Mouse (Mus musculus) liver, adult 2 months (tissue): ENCODE results near the gene Gper1. TPM values are rescaled to one million over a fixed set of nuclear protein-coding genes. Genes with fewer than 3 reads are reported as not detected.

Experiments used
- DNase-seq: peaks from one replicate; pipeline ENCODE4 v3.0.0-alpha.2; 2011; ENCODE audit warnings: low read depth, low spot score; ENCODE audit errors: extremely low read depth
- H3K27ac ChIP-seq: fragments of 200-500 bp; replicated peaks from 2 replicates; pipeline ENCODE4 v1.5.1; 2012; ENCODE audit warnings: low read depth, mild to moderate bottlenecking, control low read depth, inconsistent platforms, low read length; ENCODE audit not compliant: insufficient read depth
- H3K27me3 ChIP-seq: fragments of 200-500 bp; 2 replicates; pipeline ENCODE4 v1.6.1; 2012; ENCODE audit warnings: mild to moderate bottlenecking, moderate library complexity, low read length, inconsistent platforms; ENCODE audit not compliant: control insufficient read depth, insufficient read depth
- H3K36me3 ChIP-seq: fragments of 200-500 bp; 2 replicates; pipeline ENCODE4 v1.6.1; 2012; ENCODE audit warnings: low read length, inconsistent platforms; ENCODE audit not compliant: control insufficient read depth, insufficient read depth
- H3K4me1 ChIP-seq: fragments of 200-500 bp; 2 replicates; pipeline ENCODE4 v1.6.1; 2011; ENCODE audit warnings: low read length; ENCODE audit not compliant: control insufficient read depth, insufficient read depth
- H3K4me3 ChIP-seq: fragments of 200-500 bp; 2 replicates; pipeline ENCODE4 v1.5.1; 2011; ENCODE audit warnings: low read depth, mild to moderate bottlenecking, control low read depth, low read length, moderate library complexity; ENCODE audit not compliant: insufficient read depth
- H3K79me2 ChIP-seq: fragments of 200-500 bp; 2 replicates; pipeline ENCODE4 v1.6.1; 2012; ENCODE audit warnings: inconsistent platforms, mild to moderate bottlenecking, low read length, moderate library complexity; ENCODE audit not compliant: control insufficient read depth, insufficient read depth
- H3K9ac ChIP-seq: fragments of 200-500 bp; 2 replicates; pipeline ENCODE4 v1.6.1; 2012; ENCODE audit warnings: low read depth, mild to moderate bottlenecking, control low read depth, inconsistent platforms, low read length
- CTCF ChIP-seq: fragments of 200-500 bp; IDR thresholded peaks from 2 replicates; pipeline ENCODE4 v1.5.1; 2011; ENCODE audit warnings: low read depth, low read length, control low read depth
- POLR2A ChIP-seq: fragments of 200-500 bp; IDR thresholded peaks from 2 replicates; pipeline ENCODE4 v1.6.1; 2011; ENCODE audit warnings: low read length, control low read depth; ENCODE audit not compliant: insufficient read depth; ENCODE audit errors: extremely low read depth
- WGBS: fragments of 180-500 bp; shearing (Covaris S2); methylation state at CpG from one replicate; pipeline ENCODE4 v1.1.7; 2018; 5-methylcytosine and 5-hydroxymethylcytosine counted together
- polyA plus RNA-seq: library from polyadenylated mRNA; depleted of rRNA; stranded (reverse); fragments of >200 nt; gene quantifications from 2 replicates; pipeline ENCODE4 v1.2.3, GENCODE M21; 2012
- total RNA-seq: library from RNA; depleted of rRNA; stranded (reverse); fragments of >200 nt; gene quantifications from 2 replicates; pipeline ENCODE4 v1.2.3, GENCODE M21; 2014

The Gper1 gene
- total and polyA plus RNA-seq, 2 experiments = 0.02 TPM; not detected in 1

DNA sequence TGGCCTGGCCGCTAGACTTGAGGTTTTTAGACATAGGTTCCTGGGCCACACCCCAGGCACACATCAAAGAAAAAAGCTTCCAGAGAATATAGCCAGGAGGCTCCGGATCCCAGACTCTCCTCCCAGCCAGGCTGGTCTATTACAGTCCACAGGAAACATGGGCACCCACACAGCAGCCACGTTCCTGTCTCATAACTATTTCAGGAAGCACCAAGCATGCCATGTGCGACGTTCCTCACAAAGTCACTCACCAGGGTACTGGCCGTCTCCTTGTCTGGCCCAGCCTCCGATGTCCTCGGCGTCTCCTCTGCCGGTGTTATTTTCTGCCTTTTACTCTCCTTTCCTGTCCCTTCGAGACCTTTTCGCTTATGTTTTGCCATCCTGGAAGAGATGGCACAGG is 32.2 kb downstream of the Gper1 start:
- WGBS = 93% methylated on average over 12 of the region's 12 CpGs
- Histone ChIP-seq H3K9ac (no peak overlapping the region), H3K4me1 (no peaks in the 10 kb centered on the region; the same call in 1 of the 2 replicates), H3K36me3 (no peaks in the 10 kb centered on the region), H3K4me3 (no peak overlapping the region), H3K27ac (no peak overlapping the region), H3K27me3 (no peaks in the 10 kb centered on the region), H3K79me2 (no peaks in the 10 kb centered on the region)
- no peak for DNase-seq
- TF ChIP-seq CTCF (no peak), POLR2A (no peak)

DNA sequence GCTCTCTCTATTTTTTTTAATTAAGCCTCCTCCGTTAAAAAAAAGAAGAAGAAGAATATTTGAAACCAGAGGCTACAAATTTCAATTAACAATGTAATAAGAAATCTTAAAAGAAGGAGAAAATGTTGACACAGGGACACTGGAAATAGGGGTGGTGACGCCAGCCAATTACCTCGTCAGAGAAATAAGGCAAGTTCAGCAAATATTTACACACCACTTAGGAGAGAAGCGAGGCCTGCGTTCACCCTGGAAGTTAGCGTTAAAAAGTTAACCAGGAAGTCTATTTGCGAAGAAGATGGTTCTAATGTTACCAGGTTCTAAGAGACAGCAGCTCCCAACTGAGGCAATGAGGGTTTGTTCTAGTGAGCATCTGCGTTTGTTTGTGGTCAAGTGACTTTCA is 34.3 kb downstream of the Gper1 start:
- TF ChIP-seq POLR2A = no peak
- TF ChIP-seq CTCF = no peak
- Histone ChIP-seq H3K27me3 (no peaks in the 10 kb centered on the region), H3K79me2 (no peaks in the 10 kb centered on the region), H3K4me3 (no peak overlapping the region), H3K27ac (no peak overlapping the region), H3K36me3 (no peaks in the 10 kb centered on the region), H3K4me1 (no peaks in the 10 kb centered on the region; the same call in none of the 2 replicates), H3K9ac (no peak overlapping the region)
- no peak for DNase-seq
- 29% methylated on average over 8 of the region's 8 CpGs for WGBS

DNA sequence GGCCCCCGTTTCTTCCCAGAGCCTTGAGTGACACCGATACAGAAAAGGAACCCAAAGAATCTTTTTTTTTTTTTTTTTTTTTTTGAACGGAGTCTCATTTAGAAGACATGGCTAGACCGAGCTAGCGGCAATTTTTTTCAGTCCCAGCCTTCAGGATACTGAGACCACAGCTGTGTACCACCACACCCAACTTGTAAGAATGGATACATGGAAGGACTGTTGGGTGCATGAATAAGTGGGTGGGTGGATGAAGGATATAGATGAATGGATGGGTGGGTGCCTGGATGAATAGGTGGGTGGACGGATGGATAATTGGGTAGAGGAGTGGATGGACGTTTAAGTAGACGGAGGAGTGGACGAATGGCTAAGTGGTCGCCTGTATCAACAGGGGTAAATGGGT is 37.0 kb downstream of the Gper1 start:
- Histone ChIP-seq H3K36me3 (no peaks in the 10 kb centered on the region), H3K79me2 (no peaks in the 10 kb centered on the region), H3K9ac (peak overlapping the region; percentile 52), H3K27ac (no peak overlapping the region), H3K4me1 (no peaks in the 10 kb centered on the region; the same call in none of the 2 replicates), H3K27me3 (no peaks in the 10 kb centered on the region), H3K4me3 (peak overlapping the region; percentile 65)
- 4% methylated on average over 10 of the region's 10 CpGs for WGBS
- DNase-seq = no peak
- TF ChIP-seq CTCF = no peak
- no peak for TF ChIP-seq POLR2A

DNA sequence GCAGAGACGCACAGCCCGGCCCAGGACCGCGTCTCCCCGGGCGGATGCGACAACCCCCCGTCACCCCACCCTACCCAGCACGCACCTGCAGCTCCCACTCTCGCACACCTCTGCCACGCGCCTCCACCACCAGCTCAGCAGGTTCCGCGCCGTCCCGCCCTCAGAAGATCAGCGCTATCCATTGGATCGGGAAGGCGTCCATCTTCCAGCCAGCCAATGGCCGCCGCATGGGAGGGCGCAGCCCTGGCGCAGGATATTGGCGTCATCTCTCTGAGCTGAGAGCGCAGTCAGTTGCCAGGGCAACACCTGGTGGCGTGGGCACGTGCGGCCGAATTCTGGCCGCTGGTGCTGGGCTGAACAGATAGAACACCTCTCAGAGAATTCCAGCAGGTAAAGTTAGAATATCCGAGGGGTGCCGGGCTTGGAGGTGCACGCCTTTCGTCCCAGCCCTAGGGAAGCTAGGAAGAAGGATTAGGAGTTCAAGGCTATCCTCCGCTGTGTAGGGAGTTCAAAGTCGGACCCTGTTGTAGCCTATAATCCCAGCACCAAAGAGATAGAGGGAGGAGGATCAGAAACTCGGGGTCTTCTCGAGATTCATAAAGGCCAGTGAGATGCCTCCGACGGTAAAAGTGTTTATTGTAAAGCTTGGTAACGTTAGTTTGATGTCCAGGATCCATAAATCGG is 37.6 kb downstream of the Gper1 start, which contains the start of gene 3110082I17Rik:
TSS of gene 3110082I17Rik (minus strand) at position 144 of the 684 bp plus-strand sequence.
- Histone ChIP-seq H3K27ac (no peak within 1 kb of the TSS), H3K4me1 (no peaks in the 10 kb centered on the region; the same call in none of the 2 replicates), H3K79me2 (no peaks in the 10 kb centered on the region), H3K9ac (peak within 1 kb of the TSS; percentile 52), H3K27me3 (no peaks in the 10 kb centered on the region), H3K4me3 (peak within 1 kb of the TSS; percentile 65), H3K36me3 (no peaks in the 10 kb centered on the region)
- no peak for TF ChIP-seq CTCF
- TF ChIP-seq POLR2A = no peak
- WGBS = 5% methylated on average over 42 of the region's 42 CpGs
- peak; percentile 87 for DNase-seq

DNA sequence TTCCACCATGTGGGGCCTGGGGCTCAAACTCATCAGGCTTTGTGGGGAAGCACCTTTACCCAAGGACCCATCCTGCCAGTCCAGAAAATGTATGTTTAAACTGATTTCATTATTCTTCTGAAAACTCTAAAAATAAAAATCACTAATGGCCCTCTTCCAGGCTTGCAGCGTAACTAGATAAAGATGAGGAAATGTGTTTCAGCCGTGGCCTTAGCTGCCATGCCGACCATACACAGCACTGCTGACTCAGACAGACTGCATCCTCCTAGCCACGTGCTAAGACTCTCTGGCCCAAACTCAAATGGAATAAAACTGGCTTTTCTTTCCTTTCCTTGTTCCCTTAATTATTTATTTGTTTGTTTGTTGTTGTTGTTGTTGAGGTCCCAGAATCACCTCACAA is 41.9 kb downstream of the Gper1 start:
- H3K9ac ChIP-seq = no peak overlapping the region
- H3K27ac ChIP-seq = peak overlapping the region; percentile 45; the same call in 1 of the 2 replicates
- WGBS = 61% methylated on average over 4 of the region's 4 CpGs
- DNase-seq = no peak
- no peak overlapping the region for H3K4me3 ChIP-seq
- H3K27me3 ChIP-seq = no peaks in the 10 kb centered on the region
- no peaks in the 10 kb centered on the region for H3K79me2 ChIP-seq
- H3K36me3 ChIP-seq = no peaks in the 10 kb centered on the region
- H3K4me1 ChIP-seq = no peaks in the 10 kb centered on the region; the same call in 1 of the 2 replicates
- TF ChIP-seq POLR2A (no peak), CTCF (no peak)

DNA sequence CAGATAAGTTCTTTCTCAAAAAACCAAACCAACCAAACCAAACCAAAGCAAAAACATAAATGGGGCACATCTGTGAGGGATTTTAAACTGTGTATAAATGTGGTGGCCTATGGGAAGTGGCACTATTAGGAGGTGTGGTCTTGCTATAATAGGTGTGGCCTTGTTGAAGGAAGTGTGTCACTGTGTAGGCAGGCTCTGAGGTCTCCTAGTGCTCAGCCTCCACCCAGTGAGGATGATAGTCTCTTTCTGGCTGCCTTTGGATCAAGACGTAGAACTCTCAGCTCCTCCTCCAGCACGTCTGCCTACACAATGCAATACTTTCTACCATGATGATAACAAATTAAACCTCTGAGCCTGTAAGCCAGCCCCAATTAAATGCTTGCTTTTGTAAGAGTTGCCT is 43.4 kb downstream of the Gper1 start:
- no peaks in the 10 kb centered on the region; the same call in 1 of the 2 replicates for H3K36me3 ChIP-seq
- no peak overlapping the region for H3K27ac ChIP-seq
- WGBS = 88% methylated on average over 2 of the region's 2 CpGs
- no peaks in the 10 kb centered on the region for H3K79me2 ChIP-seq
- no peak overlapping the region for H3K4me3 ChIP-seq
- no peak for DNase-seq
- H3K9ac ChIP-seq = no peak overlapping the region
- no peak for TF ChIP-seq CTCF
- no peak for TF ChIP-seq POLR2A
- H3K27me3 ChIP-seq = no peaks in the 10 kb centered on the region
- H3K4me1 ChIP-seq = no peaks in the 10 kb centered on the region
